20 mouse cellular contexts compared by ENCODE assay signal in the genomic region with DNA sequence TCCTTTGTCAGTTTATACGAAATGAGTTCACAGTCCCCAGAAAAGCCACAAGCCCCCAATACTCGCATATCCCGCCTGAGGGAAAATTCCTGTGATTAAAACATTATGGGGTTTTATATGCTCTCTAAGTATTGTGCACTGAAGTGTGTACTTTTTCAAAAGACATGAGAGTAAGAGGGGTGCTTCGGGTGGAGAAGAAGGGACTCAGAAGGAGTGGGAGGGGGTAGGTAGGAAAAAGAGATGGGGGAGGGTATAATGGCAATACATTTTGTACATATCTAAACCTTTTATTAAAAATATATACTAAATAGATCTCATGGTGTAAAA.
DNase-seq lines count a peak whose midpoint lies in the region; ATAC-seq lines count a peak whose summit lies in the region.
"Had no signal": no experiment of that assay in that cellular context is flagged by ENCODE, and none has a peak within 500 bp of the region (broad histone marks: within the 10 kb centered on the region; RNA-seq: fewer than 3 reads in every experiment).

No protein-coding gene starts in this region.

- 38% methylated on average over 4 of the region's 4 CpGs for WGBS in intestine, embryonic 14.5 days
- 58% methylated on average over 4 of the region's 4 CpGs for WGBS in intestine, embryonic 15.5 days
- WGBS in lung, embryonic 16.5 days, result 27% methylated on average over 4 of the region's 4 CpGs
- WGBS in limb, embryonic 11.5 days, result 44% methylated on average over 4 of the region's 4 CpGs
- WGBS in stomach, embryonic 16.5 days, result 50% methylated on average over 4 of the region's 4 CpGs
- 79% methylated on average over 4 of the region's 4 CpGs for WGBS in forebrain, embryonic 10.5 days

- peaks cover 3% of the 10 kb centered on the region; the same call in 1 of the 2 replicates for H3K4me1 ChIP-seq in intestine, embryonic 14.5 days (replicated peaks; ENCODE audit: control insufficient read depth, insufficient read depth, low read length)
- H3K4me1 ChIP-seq in intestine, embryonic 15.5 days (replicated peaks), result no peaks in the 10 kb centered on the region
- peaks cover 9% of the 10 kb centered on the region; the same call in 1 of the 2 replicates for H3K4me1 ChIP-seq in lung, embryonic 16.5 days (replicated peaks; ENCODE audit: control insufficient read depth, insufficient read depth, low read length)
- peaks cover 5% of the 10 kb centered on the region; the same call in 1 of the 2 replicates for H3K4me1 ChIP-seq in limb, embryonic 11.5 days (ENCODE audit: control insufficient read depth, insufficient read depth, low read length)
- 0 out of 2 replicates have a peak, but pooled peaks cover 4% of the 10 kb centered on the region for H3K4me1 ChIP-seq in stomach, embryonic 16.5 days (ENCODE audit: control insufficient read depth, insufficient read depth, low read length)
- peaks cover 8% of the 10 kb centered on the region for H3K4me1 ChIP-seq in forebrain, embryonic 10.5 days
- H3K4me1 ChIP-seq: forebrain, embryonic 12.5 days; hindbrain, embryonic 15.5 days; midbrain, embryonic 12.5 days; neural tube, embryonic 12.5 days had no signal

- H3K9me3 ChIP-seq in intestine, embryonic 14.5 days (ENCODE audit: control insufficient read depth, low read length), result no peaks in the 10 kb centered on the region
- H3K9me3 ChIP-seq in intestine, embryonic 15.5 days, result no peaks in the 10 kb centered on the region
- H3K9me3 ChIP-seq in lung, embryonic 16.5 days (ENCODE audit: control insufficient read depth, low read length), result no peaks in the 10 kb centered on the region
- H3K9me3 ChIP-seq in limb, embryonic 11.5 days (ENCODE audit: control insufficient read depth, low read length), result no peaks in the 10 kb centered on the region
- no peaks in the 10 kb centered on the region for H3K9me3 ChIP-seq in stomach, embryonic 16.5 days (replicated peaks; ENCODE audit: control insufficient read depth, low read length)
- H3K9me3 ChIP-seq in forebrain, embryonic 10.5 days, result no peaks in the 10 kb centered on the region
- H3K9me3 ChIP-seq: forebrain, embryonic 12.5 days; hindbrain, embryonic 15.5 days; midbrain, embryonic 12.5 days; neural tube, embryonic 12.5 days had no signal

- H3K27me3 ChIP-seq in intestine, embryonic 14.5 days (replicated peaks; ENCODE audit: control insufficient read depth, insufficient read depth, low read length), result no peaks in the 10 kb centered on the region
- no peaks in the 10 kb centered on the region for H3K27me3 ChIP-seq in intestine, embryonic 15.5 days (replicated peaks)
- H3K27me3 ChIP-seq in lung, embryonic 16.5 days (ENCODE audit: control insufficient read depth, insufficient read depth, low read depth, low read length), result no peaks in the 10 kb centered on the region
- H3K27me3 ChIP-seq in limb, embryonic 11.5 days (ENCODE audit: control insufficient read depth, insufficient read depth, low read length), result no peaks in the 10 kb centered on the region
- H3K27me3 ChIP-seq in stomach, embryonic 16.5 days (ENCODE audit: control insufficient read depth, insufficient read depth, low read length), result no peaks in the 10 kb centered on the region
- no peaks in the 10 kb centered on the region for H3K27me3 ChIP-seq in forebrain, embryonic 10.5 days (ENCODE audit: poor library complexity, severe bottlenecking)
- H3K27me3 ChIP-seq: CH12.LX; forebrain, embryonic 12.5 days; hindbrain, embryonic 15.5 days; midbrain, embryonic 12.5 days; neural tube, embryonic 12.5 days had no signal

- DNase-seq in intestine, embryonic 14.5 days (ENCODE audit: low spot score), result no peak
- DNase-seq in lung, postnatal 25 days (ENCODE audit: low spot score), result no peak
- DNase-seq in limb, embryonic 11.5 days (ENCODE audit: low spot score), result no peak
- no peak for DNase-seq in cerebellum, postnatal 14 days
- no peak for DNase-seq in forebrain, embryonic 10.5 days (ENCODE audit: extremely low spot score, low spot score)
- DNase-seq: cerebellum, adult 8-10 months; gastrocnemius, adult 2 months; heart, postnatal 36 days; liver, postnatal 0 days; thymus, adult 2 months had no signal

- no peak overlapping the region for H3K4me2 ChIP-seq in intestine, embryonic 14.5 days (ENCODE audit: low read length)
- H3K4me2 ChIP-seq in intestine, embryonic 15.5 days (replicated peaks), result no peak overlapping the region
- no peak overlapping the region for H3K4me2 ChIP-seq in lung, embryonic 16.5 days (ENCODE audit: low read depth, low read length)
- H3K4me2 ChIP-seq in limb, embryonic 11.5 days (ENCODE audit: low read depth, severe bottlenecking), result no peak overlapping the region
- H3K4me2 ChIP-seq in stomach, embryonic 16.5 days (ENCODE audit: low read depth, low read length), result no peak overlapping the region
- H3K4me2 ChIP-seq: forebrain, embryonic 12.5 days; heart, embryonic 11.5 days; hindbrain, embryonic 15.5 days; midbrain, embryonic 12.5 days; neural tube, embryonic 12.5 days had no signal

- H3K4me3 ChIP-seq in intestine, embryonic 14.5 days (ENCODE audit: low read depth, low read length), result no peak overlapping the region
- H3K4me3 ChIP-seq in intestine, embryonic 15.5 days (replicated peaks), result no peak overlapping the region
- H3K4me3 ChIP-seq in lung, embryonic 16.5 days (ENCODE audit: low read length), result no peak overlapping the region
- H3K4me3 ChIP-seq in limb, embryonic 11.5 days (ENCODE audit: low read depth, low read length), result no peak overlapping the region
- no peak overlapping the region for H3K4me3 ChIP-seq in stomach, embryonic 16.5 days (replicated peaks; ENCODE audit: low read length)
- H3K4me3 ChIP-seq in forebrain, embryonic 10.5 days, result no peak overlapping the region
- H3K4me3 ChIP-seq: forebrain, embryonic 12.5 days; gastrocnemius, adult 2 months; hindbrain, embryonic 15.5 days; midbrain, embryonic 12.5 days; neural tube, embryonic 12.5 days had no signal

- H3K36me3 ChIP-seq in intestine, embryonic 14.5 days (ENCODE audit: control insufficient read depth, insufficient read depth, low read length), result no peaks in the 10 kb centered on the region
- no peaks in the 10 kb centered on the region for H3K36me3 ChIP-seq in intestine, embryonic 15.5 days
- H3K36me3 ChIP-seq in lung, embryonic 16.5 days (ENCODE audit: control insufficient read depth, insufficient read depth, low read length), result no peaks in the 10 kb centered on the region
- H3K36me3 ChIP-seq in limb, embryonic 11.5 days (ENCODE audit: control insufficient read depth, insufficient read depth, low read length), result no peaks in the 10 kb centered on the region
- H3K36me3 ChIP-seq in stomach, embryonic 16.5 days (ENCODE audit: control insufficient read depth, insufficient read depth, low read length), result no peaks in the 10 kb centered on the region
- H3K36me3 ChIP-seq in forebrain, embryonic 10.5 days (replicated peaks), result no peaks in the 10 kb centered on the region
- H3K36me3 ChIP-seq: forebrain, embryonic 12.5 days; hindbrain, embryonic 15.5 days; midbrain, embryonic 12.5 days; neural tube, embryonic 12.5 days had no signal

- peak overlapping the region; percentile 64; the same call in 1 of the 2 replicates for H3K27ac ChIP-seq in intestine, embryonic 14.5 days (ENCODE audit: low read depth)
- H3K27ac ChIP-seq in intestine, embryonic 15.5 days, result no peak overlapping the region
- H3K27ac ChIP-seq in lung, embryonic 16.5 days (ENCODE audit: low read length), result peak overlapping the region; percentile 85
- no peak overlapping the region for H3K27ac ChIP-seq in limb, embryonic 11.5 days (replicated peaks; ENCODE audit: low read depth, low read length)
- 0 out of 2 replicates have a peak overlapping the region, but pooled peaks have one; percentile 26 for H3K27ac ChIP-seq in stomach, embryonic 16.5 days (ENCODE audit: low read length)
- H3K27ac ChIP-seq in forebrain, embryonic 10.5 days, result no peak overlapping the region
- H3K27ac ChIP-seq: forebrain, embryonic 12.5 days; gastrocnemius, adult 2 months; hindbrain, embryonic 15.5 days; midbrain, embryonic 12.5 days; neural tube, embryonic 12.5 days had no signal

- ATAC-seq in intestine, embryonic 14.5 days (replicated peaks; ENCODE audit: low FRiP score, low TSS enrichment, low read depth), result no peak
- no peak for ATAC-seq in intestine, embryonic 15.5 days
- peak; percentile 29; the same call in 1 of the 2 replicates for ATAC-seq in lung, embryonic 16.5 days (ENCODE audit: low read depth)
- ATAC-seq in limb, embryonic 11.5 days (ENCODE audit: insufficient number of reproducible peaks, low FRiP score, low TSS enrichment, low read depth), result peak; percentile 18; the same call in 1 of the 2 replicates
- no peak for ATAC-seq in stomach, embryonic 16.5 days (ENCODE audit: insufficient read depth, low FRiP score)
- ATAC-seq: intestine, postnatal 0 days; liver, postnatal 0 days had no signal

- H3K9ac ChIP-seq in intestine, embryonic 14.5 days (ENCODE audit: low read length), result no peak overlapping the region
- H3K9ac ChIP-seq in intestine, embryonic 15.5 days, result no peak overlapping the region
- no peak overlapping the region for H3K9ac ChIP-seq in lung, embryonic 16.5 days (ENCODE audit: low read length)
- H3K9ac ChIP-seq in limb, embryonic 11.5 days (ENCODE audit: low read length), result no peak overlapping the region
- H3K9ac ChIP-seq in stomach, embryonic 16.5 days (ENCODE audit: low read length), result no peak overlapping the region
- H3K9ac ChIP-seq: forebrain, embryonic 12.5 days; hindbrain, embryonic 15.5 days; liver, postnatal 0 days; midbrain, embryonic 12.5 days; neural tube, embryonic 12.5 days had no signal

Comparison
In these comparisons a context has a peak if more than half of its experiments do, and no peak if none do; other contexts are left out.
1. H3K27ac ChIP-seq: peak in intestine, embryonic 14.5 days (single experiment), lung, embryonic 16.5 days (single experiment) and stomach, embryonic 16.5 days (single experiment); none in intestine, embryonic 15.5 days (single experiment), limb, embryonic 11.5 days (single experiment) and forebrain, embryonic 10.5 days (single experiment).
2. ATAC-seq: peak in lung, embryonic 16.5 days (single experiment) and limb, embryonic 11.5 days (single experiment); none in intestine, embryonic 14.5 days (single experiment), intestine, embryonic 15.5 days (single experiment) and stomach, embryonic 16.5 days (single experiment).